Mouse (Mus musculus) myocyte (in vitro differentiated cells): ENCODE results near the gene Atp13a2. TPM values are rescaled to one million over a fixed set of nuclear protein-coding genes. Genes with fewer than 3 reads are reported as not detected.
A peak's percentile ranks its signal among the peaks of the same experiment; 100 is the strongest.

ENCODE experiments used
- H3K27me3 ChIP-seq: one replicate; pipeline ENCODE4 v1.6.1; 2011; ENCODE audit not compliant: control insufficient read depth, insufficient read depth, insufficient read length
- H3K36me3 ChIP-seq: one replicate; pipeline ENCODE4 v1.6.1; 2011; ENCODE audit not compliant: control insufficient read depth, insufficient read depth
- H3K4me2 ChIP-seq: one replicate; pipeline ENCODE4 v1.6.1; 2011; ENCODE audit warnings: low read depth, control low read depth
- H3K4me3 ChIP-seq: one replicate; pipeline ENCODE4 v1.5.1; 2011; ENCODE audit warnings: mild to moderate bottlenecking, control low read depth, moderate library complexity
- H3K79me2 ChIP-seq: one replicate; pipeline ENCODE4 v1.6.1; 2011; ENCODE audit not compliant: control insufficient read depth, insufficient read depth
- H3ac ChIP-seq: one replicate; pipeline ENCODE4 v1.6.1; 2011; ENCODE audit not compliant: control insufficient read depth, insufficient read length
- CEBPB ChIP-seq: IDR thresholded peaks from 2 replicates; pipeline ENCODE4 v1.6.1; 2011; ENCODE audit warnings: mild to moderate bottlenecking, moderate library complexity; ENCODE audit not compliant: poor library complexity, insufficient read depth, severe bottlenecking
- E2F4 ChIP-seq: IDR thresholded peaks from one replicate; pipeline ENCODE4 v1.6.1; 2011; ENCODE audit warnings: mild to moderate bottlenecking, control low read depth, moderate library complexity; ENCODE audit not compliant: insufficient read depth
- MAX ChIP-seq: IDR thresholded peaks from one replicate; pipeline ENCODE4 v1.6.1; 2011; ENCODE audit warnings: low read depth, mild to moderate bottlenecking, control low read depth
- MYOD1 ChIP-seq, 3 experiments: IDR thresholded peaks; one replicate each; pipeline ENCODE4 v1.6.1; 2011; ENCODE audit warnings: control low read depth in 2 of 3, low read depth in 2 of 3, mild to moderate bottlenecking in 2 of 3, moderate library complexity in 1 of 3; ENCODE audit not compliant: insufficient read length in 2 of 3, control insufficient read depth in 1 of 3
- MYOG ChIP-seq, 3 experiments: IDR thresholded peaks; one replicate each; pipeline ENCODE4 v1.6.1; 2011; ENCODE audit warnings: control low read depth in 2 of 3, low read depth in 2 of 3, mild to moderate bottlenecking in 2 of 3; ENCODE audit not compliant: insufficient read length in 2 of 3, control insufficient read depth in 1 of 3, insufficient read depth in 1 of 3
- POLR2A ChIP-seq: IDR thresholded peaks from one replicate; pipeline ENCODE4 v1.6.1; 2011; ENCODE audit warnings: low read depth, mild to moderate bottlenecking, control low read depth, moderate library complexity; ENCODE audit not compliant: insufficient read length
- POLR2AphosphoS2 ChIP-seq: IDR thresholded peaks from one replicate; pipeline ENCODE4 v1.6.1; 2011; ENCODE audit warnings: low read depth, control low read depth; ENCODE audit not compliant: insufficient read length
- REST ChIP-seq: IDR thresholded peaks from one replicate; pipeline ENCODE4 v1.6.1; 2011; ENCODE audit warnings: mild to moderate bottlenecking, control low read depth, moderate library complexity; ENCODE audit not compliant: insufficient read depth, insufficient read length
- SRF ChIP-seq: IDR thresholded peaks from one replicate; pipeline ENCODE4 v1.6.1; 2011; ENCODE audit warnings: low read depth; ENCODE audit not compliant: control insufficient read depth, insufficient read length
- TCF12 ChIP-seq: IDR thresholded peaks from one replicate; pipeline ENCODE4 v1.6.1; 2011; ENCODE audit warnings: mild to moderate bottlenecking, control low read depth; ENCODE audit not compliant: poor library complexity, insufficient read depth, severe bottlenecking
- TCF3 ChIP-seq: IDR thresholded peaks from one replicate; pipeline ENCODE4 v1.6.1; 2011; ENCODE audit warnings: low read depth, control low read depth; ENCODE audit not compliant: insufficient read length
- USF1 ChIP-seq: IDR thresholded peaks from one replicate; pipeline ENCODE4 v1.6.1; 2011; ENCODE audit warnings: low read depth, mild to moderate bottlenecking, control low read depth, moderate library complexity
- polyA plus RNA-seq: library from polyadenylated mRNA; unstranded; fragments of >200 nt; fragmentation: generic; extraction: Trizol; gene quantifications from one replicate; pipeline ENCODE4 v1.2.1, GENCODE M21; 2012; ENCODE audit warnings: missing spikeins

The Atp13a2 gene
- 22.0 TPM for polyA plus RNA-seq

- peak within 1 kb of the TSS; percentile 85 for H3K4me2 ChIP-seq
- peak within 1 kb of the TSS; percentile 29 for H3K4me3 ChIP-seq
- TF ChIP-seq POLR2AphosphoS2 (peak; percentile 67), CEBPB (no peak), E2F4 (no peak), MYOD1 (IDR thresholded peaks at IDR 0.05; ENCODE audit: control insufficient read depth in 1 of 3, insufficient read length in 2 of 3, low read depth in 2 of 3) (peak in 1 of 3 experiments; percentile 30), POLR2A (peak; percentile 80), MYOG (IDR thresholded peaks at IDR 0.05; ENCODE audit: control insufficient read depth in 1 of 3, insufficient read depth in 1 of 3, insufficient read length in 2 of 3, low read depth in 2 of 3) (peak in 2 of 3 experiments; percentile 35 to 44)
- peak within 1 kb of the TSS; percentile 37 for H3ac ChIP-seq
- peaks cover 8% of the 10 kb centered on the region for H3K27me3 ChIP-seq
- no peaks in the 10 kb centered on the region for H3K36me3 ChIP-seq
- no peaks in the 10 kb centered on the region for H3K79me2 ChIP-seq
Measured at GRCm38 (mm10) chr4:140986711-140987395, at the start of gene Atp13a2. TSS of gene Atp13a2 (plus strand) at chr4:140986873.

- no peak for TF ChIP-seq E2F4
- no peak for TF ChIP-seq TCF3
- TF ChIP-seq POLR2AphosphoS2: no peak
- no peak for TF ChIP-seq USF1
- TF ChIP-seq TCF12: no peak
- no peak for TF ChIP-seq REST
- no peak for TF ChIP-seq MYOD1 (IDR thresholded peaks at IDR 0.05; ENCODE audit: control insufficient read depth in 1 of 3, insufficient read length in 2 of 3, low read depth in 2 of 3)
- no peak for TF ChIP-seq SRF
- no peak for TF ChIP-seq MYOG (IDR thresholded peaks at IDR 0.05; ENCODE audit: control insufficient read depth in 1 of 3, insufficient read depth in 1 of 3, insufficient read length in 2 of 3, low read depth in 2 of 3)
- no peak for TF ChIP-seq CEBPB
- Histone ChIP-seq H3K27me3 (no peaks in the 10 kb centered on the region), H3K4me2 (peak overlapping the region; percentile 26), H3K4me3 (no peak overlapping the region), H3K79me2 (no peaks in the 10 kb centered on the region), H3K36me3 (no peaks in the 10 kb centered on the region), H3ac (no peak overlapping the region)
Measured at GRCm38 (mm10) chr4:140944356-140944755, 42.3 kb upstream of the Atp13a2 start.

- Histone ChIP-seq H3K4me3 (no peak overlapping the region), H3ac (no peak overlapping the region)
Measured at GRCm38 (mm10) chr4:140944961-140945442, 41.7 kb upstream of the Atp13a2 start.

GRCm38 (mm10) chr4:140945571-140945970 lies 41.1 kb upstream of the Atp13a2 start:
- H3ac ChIP-seq: no peak overlapping the region
- TF ChIP-seq MYOG (IDR thresholded peaks at IDR 0.05; ENCODE audit: control insufficient read depth in 1 of 3, insufficient read depth in 1 of 3, insufficient read length in 2 of 3, low read depth in 2 of 3) (no peak), MAX (no peak), USF1 (no peak), E2F4 (no peak), MYOD1 (IDR thresholded peaks at IDR 0.05; ENCODE audit: control insufficient read depth in 1 of 3, insufficient read length in 2 of 3, low read depth in 2 of 3) (no peak), POLR2A (no peak)
- H3K36me3 ChIP-seq: no peaks in the 10 kb centered on the region
- no peaks in the 10 kb centered on the region for H3K27me3 ChIP-seq
- no peaks in the 10 kb centered on the region for H3K79me2 ChIP-seq
- no peak overlapping the region for H3K4me3 ChIP-seq
- peak overlapping the region; percentile 26 for H3K4me2 ChIP-seq

More at GRCm38 (mm10) chr4:140944961-140945442, 41.7 kb upstream of the Atp13a2 start:
- Histone ChIP-seq H3K27me3 (no peaks in the 10 kb centered on the region), H3K36me3 (no peaks in the 10 kb centered on the region), H3K4me2 (peak overlapping the region; percentile 26), H3K79me2 (no peaks in the 10 kb centered on the region)
- TF ChIP-seq MYOD1 (IDR thresholded peaks at IDR 0.05; ENCODE audit: control insufficient read depth in 1 of 3, insufficient read length in 2 of 3, low read depth in 2 of 3) (peak in 1 of 3 experiments; percentile 8), POLR2AphosphoS2 (no peak), REST (no peak), TCF3 (peak; percentile 26), POLR2A (no peak), SRF (no peak), E2F4 (no peak), TCF12 (no peak), USF1 (no peak), MYOG (IDR thresholded peaks at IDR 0.05; ENCODE audit: control insufficient read depth in 1 of 3, insufficient read depth in 1 of 3, insufficient read length in 2 of 3, low read depth in 2 of 3) (no peak)

DNA sequence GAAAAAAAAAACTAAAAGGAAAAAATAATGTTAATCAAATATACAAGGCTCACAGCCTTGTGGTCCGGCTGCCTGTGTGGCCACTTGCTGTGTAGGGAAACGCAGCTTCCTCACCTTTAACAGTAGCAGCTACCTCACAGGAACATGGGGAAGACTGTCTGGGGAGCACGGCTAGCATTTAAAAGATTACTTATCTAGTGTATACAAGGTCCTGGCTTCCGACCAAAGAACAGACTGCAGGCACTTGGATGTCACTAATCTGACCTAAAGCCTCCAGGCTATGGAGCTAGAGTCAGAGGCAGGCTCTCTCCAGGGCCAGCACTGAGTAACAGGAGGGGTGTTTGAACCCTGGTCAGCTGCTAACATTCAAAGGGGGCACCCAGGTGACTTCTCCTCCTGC lies 40.6 kb upstream of the Atp13a2 start:
- H3K36me3 ChIP-seq: no peaks in the 10 kb centered on the region
- H3K4me3 ChIP-seq: no peak overlapping the region
- H3ac ChIP-seq: no peak overlapping the region
- H3K79me2 ChIP-seq: no peaks in the 10 kb centered on the region
- TF ChIP-seq CEBPB: no peak
- TF ChIP-seq MAX: no peak
- TF ChIP-seq REST: no peak
- no peak for TF ChIP-seq MYOD1 (IDR thresholded peaks at IDR 0.05; ENCODE audit: control insufficient read depth in 1 of 3, insufficient read length in 2 of 3, low read depth in 2 of 3)
- no peak for TF ChIP-seq SRF
- no peak for TF ChIP-seq POLR2AphosphoS2
- TF ChIP-seq TCF12: no peak
- no peak overlapping the region for H3K4me2 ChIP-seq
- no peaks in the 10 kb centered on the region for H3K27me3 ChIP-seq
